Mouse (Mus musculus): ENCODE data around the gene Syn3. TPM values are rescaled to one million over a fixed set of nuclear protein-coding genes. Genes with fewer than 3 reads are reported as not detected.

Gene Syn3
- polyA plus RNA-seq, 1 experiment = 7.5 TPM

DNA sequence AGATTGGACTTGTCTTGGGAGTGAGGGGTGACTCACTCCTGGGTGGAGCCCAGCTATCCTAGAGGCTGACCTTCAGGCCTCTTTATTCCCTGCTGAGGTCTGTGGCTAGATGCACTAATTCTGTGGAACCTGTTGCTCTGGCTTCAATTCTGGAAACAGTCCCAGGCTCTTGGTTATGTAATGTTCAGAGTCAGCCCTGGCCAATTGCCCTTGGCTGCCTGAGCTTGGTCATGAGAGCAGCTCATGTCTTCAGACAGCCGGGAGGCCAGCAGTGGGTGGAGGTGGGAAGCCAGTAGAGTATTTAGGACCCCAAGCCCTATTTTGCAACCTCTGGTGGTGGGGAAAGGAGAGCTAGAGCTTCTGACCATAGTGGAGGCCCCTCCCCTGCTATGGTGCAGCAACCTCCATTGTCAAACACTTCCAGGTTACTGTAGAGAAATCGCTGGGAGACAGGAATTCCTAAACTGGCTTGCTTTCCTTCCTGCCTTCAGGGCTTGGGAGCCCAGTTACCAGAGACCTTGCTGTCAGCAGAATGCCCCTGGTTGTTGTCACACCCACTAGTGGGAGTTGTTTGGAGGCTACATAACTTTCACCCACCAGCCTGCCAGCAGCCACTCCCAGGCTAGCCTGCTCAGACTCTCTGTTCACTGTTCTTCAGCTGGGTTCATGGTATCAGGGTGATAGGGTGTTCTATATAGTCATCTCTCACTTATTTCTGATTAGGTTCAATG, 158.9 kb downstream of the Syn3 start:
- TF ChIP-seq POLR2A (IDR thresholded peaks at IDR 0.05; ENCODE audit: extremely low read depth, insufficient read depth, low read length) = no peak
- TF ChIP-seq CTCF (IDR thresholded peaks at IDR 0.05; ENCODE audit: extremely low read depth, insufficient read depth, low read length) = no peak
- Histone ChIP-seq H3K4me3 (ENCODE audit: insufficient read depth, low read length) (no peak overlapping the region), H3K4me1 (ENCODE audit: control insufficient read depth, insufficient read depth, low read length) (peaks cover 10% of the 10 kb centered on the region; the same call in 1 of the 2 replicates), H3K27ac (ENCODE audit: insufficient read depth, low read length) (peak overlapping the region; percentile 97)

DNA sequence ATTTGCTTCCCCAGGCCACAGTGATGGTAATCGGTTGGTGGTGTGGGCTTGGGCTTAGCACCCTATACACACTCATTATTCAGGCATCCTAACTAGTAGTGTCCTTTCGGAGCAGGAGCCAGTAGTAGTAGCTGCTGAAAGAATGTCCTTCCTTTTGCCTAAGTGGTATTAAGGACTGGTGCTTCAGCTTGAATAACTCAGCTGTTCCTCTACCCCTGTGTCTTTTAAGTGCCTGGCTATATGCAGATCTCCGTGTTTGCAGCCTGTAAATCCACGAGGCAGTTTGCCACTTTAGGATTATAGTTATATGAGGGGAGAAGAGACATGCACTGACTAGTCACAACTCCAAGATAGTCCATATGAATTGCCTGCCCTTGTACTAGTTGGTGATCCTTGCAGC, 159.6 kb downstream of the Syn3 start:
- Histone ChIP-seq H3K4me3 (ENCODE audit: insufficient read depth, low read length) (no peak overlapping the region), H3K27ac (ENCODE audit: insufficient read depth, low read length) (peak overlapping the region; percentile 74; the same call in 1 of the 2 replicates), H3K4me1 (ENCODE audit: control insufficient read depth, insufficient read depth, low read length) (peaks cover 10% of the 10 kb centered on the region; the same call in 1 of the 2 replicates)
- TF ChIP-seq POLR2A (IDR thresholded peaks at IDR 0.05; ENCODE audit: extremely low read depth, insufficient read depth, low read length) = no peak
- TF ChIP-seq CTCF (IDR thresholded peaks at IDR 0.05; ENCODE audit: extremely low read depth, insufficient read depth, low read length) = no peak

DNA sequence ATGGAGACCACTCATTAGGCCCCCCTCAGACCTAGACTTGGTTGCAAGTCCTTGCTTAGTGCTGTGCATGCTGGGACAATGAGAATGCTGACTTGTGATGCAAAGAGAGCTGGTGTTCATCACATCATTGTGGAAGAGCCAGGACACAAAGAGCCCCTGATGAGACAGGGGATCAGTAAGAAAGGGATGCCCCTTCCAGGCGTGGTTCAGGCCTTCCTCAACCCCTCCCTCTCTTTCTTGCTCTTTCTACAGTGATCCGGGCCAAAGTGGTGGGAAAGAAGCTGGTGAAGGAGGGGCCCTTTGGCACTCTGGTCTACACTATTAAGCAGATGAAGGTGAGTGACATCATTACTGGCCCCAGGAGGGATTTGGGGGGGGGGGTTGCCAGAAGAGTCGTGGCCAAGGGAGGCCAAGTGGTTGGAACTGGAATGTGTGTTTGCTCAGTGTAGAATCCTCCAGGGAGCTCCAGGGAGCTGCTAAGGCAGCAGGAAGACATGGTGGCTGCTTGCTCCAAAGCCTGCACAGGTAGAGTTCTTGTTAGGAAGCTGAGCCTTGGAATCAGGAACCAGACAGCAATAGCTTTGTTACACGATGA, 160.5 kb downstream of the Syn3 start:
- Histone ChIP-seq H3K4me3 (ENCODE audit: insufficient read depth, low read length) (no peak overlapping the region), H3K27ac (ENCODE audit: insufficient read depth, low read length) (no peak overlapping the region), H3K4me1 (ENCODE audit: control insufficient read depth, insufficient read depth, low read length) (peaks cover 10% of the 10 kb centered on the region; the same call in 1 of the 2 replicates)
- TF ChIP-seq POLR2A (IDR thresholded peaks at IDR 0.05; ENCODE audit: extremely low read depth, insufficient read depth, low read length) (no peak), CTCF (IDR thresholded peaks at IDR 0.05; ENCODE audit: extremely low read depth, insufficient read depth, low read length) (no peak)

DNA sequence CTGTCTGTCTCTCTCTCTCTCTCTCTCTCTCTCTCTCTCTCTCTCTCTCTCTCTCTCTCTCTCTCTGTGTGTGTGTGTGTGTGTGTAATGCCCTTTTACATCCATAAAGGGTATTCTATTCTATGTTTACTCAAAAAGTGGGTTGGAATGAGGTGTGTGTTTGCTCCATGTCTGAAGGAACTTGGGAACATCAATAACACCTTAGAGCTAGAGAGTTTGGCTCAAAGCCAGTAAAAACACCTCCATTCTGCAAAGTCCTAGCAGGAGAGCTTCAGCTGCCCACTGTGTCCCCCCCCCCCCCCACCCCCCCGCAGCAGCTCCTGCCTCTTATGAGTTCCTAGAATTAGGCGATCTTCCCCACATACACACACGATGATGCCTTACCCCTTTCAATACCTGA, 161.5 kb downstream of the Syn3 start:
- Histone ChIP-seq H3K4me1 (ENCODE audit: control insufficient read depth, insufficient read depth, low read length) (peaks cover 9% of the 10 kb centered on the region), H3K4me3 (ENCODE audit: insufficient read depth, low read length) (no peak overlapping the region), H3K27ac (ENCODE audit: insufficient read depth, low read length) (no peak overlapping the region)
- TF ChIP-seq POLR2A (IDR thresholded peaks at IDR 0.05; ENCODE audit: extremely low read depth, insufficient read depth, low read length) (no peak), CTCF (IDR thresholded peaks at IDR 0.05; ENCODE audit: extremely low read depth, insufficient read depth, low read length) (no peak)

DNA sequence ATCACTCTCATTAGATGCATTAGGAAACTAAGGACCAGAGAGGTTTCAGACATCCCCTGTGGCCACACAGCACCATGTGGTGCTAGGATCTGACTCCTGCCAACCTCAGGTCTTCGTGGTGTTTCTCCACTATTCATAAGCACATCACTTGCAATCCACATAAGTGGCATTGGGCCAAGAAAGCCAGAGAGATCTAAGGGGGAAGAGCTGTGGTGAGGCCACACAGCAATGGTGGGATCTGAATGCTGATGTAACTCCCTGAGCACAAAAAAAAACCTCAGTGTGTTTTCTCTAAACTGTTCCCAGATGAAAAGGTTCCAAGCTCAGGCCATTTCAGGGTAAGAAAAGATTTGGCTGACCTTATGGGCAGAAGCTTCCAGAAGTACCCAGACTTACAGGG, 162.2 kb downstream of the Syn3 start:
- TF ChIP-seq CTCF (IDR thresholded peaks at IDR 0.05; ENCODE audit: extremely low read depth, insufficient read depth, low read length) (no peak), POLR2A (IDR thresholded peaks at IDR 0.05; ENCODE audit: extremely low read depth, insufficient read depth, low read length) (no peak)
- H3K4me3 ChIP-seq (ENCODE audit: insufficient read depth, low read length) = no peak overlapping the region
- H3K27ac ChIP-seq (ENCODE audit: insufficient read depth, low read length) = no peak overlapping the region
- peaks cover 11% of the 10 kb centered on the region for H3K4me1 ChIP-seq (ENCODE audit: control insufficient read depth, insufficient read depth, low read length)

DNA sequence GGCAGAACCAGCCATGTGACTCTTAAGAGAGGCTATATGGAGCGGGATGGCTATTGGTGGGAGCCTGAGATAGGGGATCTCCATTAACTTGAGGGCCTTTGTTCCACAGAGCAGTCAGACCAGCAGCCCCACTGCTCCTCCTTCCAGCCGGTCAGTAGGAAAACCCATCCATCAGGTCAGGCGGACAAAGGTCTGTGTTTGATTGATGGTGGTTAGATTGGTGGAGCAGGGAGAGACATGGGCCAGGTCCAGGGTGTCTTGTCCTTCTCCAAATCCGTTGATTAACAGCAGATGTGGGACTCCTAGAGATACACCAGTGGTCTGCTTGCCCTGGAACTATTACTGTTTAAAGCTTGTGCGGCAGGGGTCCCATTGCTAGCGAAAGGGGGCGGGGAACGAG, 164.1 kb downstream of the Syn3 start:
- H3K27ac ChIP-seq (ENCODE audit: insufficient read depth, low read length) = no peak overlapping the region
- peaks cover 7% of the 10 kb centered on the region for H3K4me1 ChIP-seq (ENCODE audit: control insufficient read depth, insufficient read depth, low read length)
- TF ChIP-seq CTCF (IDR thresholded peaks at IDR 0.05; ENCODE audit: extremely low read depth, insufficient read depth, low read length) (no peak), POLR2A (IDR thresholded peaks at IDR 0.05; ENCODE audit: extremely low read depth, insufficient read depth, low read length) (no peak)
- H3K4me3 ChIP-seq (ENCODE audit: insufficient read depth, low read length) = no peak overlapping the region

DNA sequence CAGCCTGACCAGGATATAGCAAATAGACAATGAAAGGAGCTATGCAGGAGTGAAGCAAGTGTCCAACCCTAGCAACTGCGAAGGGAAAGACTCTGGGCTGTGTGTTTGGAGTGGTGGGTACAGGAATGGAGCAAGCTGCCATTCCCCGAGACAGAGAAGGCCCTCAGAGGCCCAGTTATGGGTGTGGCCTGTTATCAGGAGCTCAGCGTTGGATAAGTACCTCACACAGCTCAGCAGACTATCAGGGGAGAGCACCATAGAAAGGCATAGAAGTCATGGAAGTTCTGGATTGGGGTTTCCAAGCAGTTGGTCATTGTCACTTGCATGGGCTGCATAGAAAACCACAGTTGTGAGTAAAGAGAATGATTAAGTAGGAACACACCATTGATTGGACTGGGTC, 165.8 kb downstream of the Syn3 start:
- no peak overlapping the region for H3K27ac ChIP-seq (ENCODE audit: insufficient read depth, low read length)

DNA sequence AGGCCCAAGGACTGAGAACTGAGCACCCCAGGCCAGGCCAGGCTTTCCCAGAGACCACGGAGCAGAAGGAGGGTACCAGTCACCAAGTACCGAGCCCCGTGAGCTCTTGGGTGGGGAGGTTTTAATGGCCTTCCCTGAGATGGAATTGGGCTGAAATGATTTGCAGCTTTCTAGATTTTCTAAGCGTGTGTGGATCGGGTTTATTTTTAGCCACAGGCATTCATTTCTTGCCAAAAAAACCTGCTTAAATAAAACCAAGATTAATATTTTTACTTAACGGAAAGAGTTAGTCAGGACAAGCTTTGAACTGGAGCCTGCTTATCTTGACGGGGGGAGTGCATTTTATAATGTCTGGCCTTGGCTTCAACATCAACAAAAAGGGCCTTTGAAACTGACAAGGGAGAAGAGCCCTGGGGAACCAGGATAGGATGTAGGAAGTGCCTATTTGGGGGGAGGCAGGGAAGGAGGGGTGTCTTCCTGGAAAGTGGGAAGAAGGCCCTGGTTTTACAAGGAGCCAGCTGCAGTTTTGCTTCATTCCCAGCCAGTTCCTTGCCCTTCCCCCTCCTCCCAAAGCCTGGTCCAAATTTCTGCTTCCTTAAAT, 166.9 kb downstream of the Syn3 start:
- Histone ChIP-seq H3K27ac (ENCODE audit: insufficient read depth, low read length) (peak overlapping the region; percentile 81), H3K4me3 (ENCODE audit: insufficient read depth, low read length) (no peak overlapping the region), H3K4me1 (ENCODE audit: control insufficient read depth, insufficient read depth, low read length) (peaks cover 7% of the 10 kb centered on the region)
- TF ChIP-seq CTCF (IDR thresholded peaks at IDR 0.05; ENCODE audit: extremely low read depth, insufficient read depth, low read length) = no peak
- no peak for TF ChIP-seq POLR2A (IDR thresholded peaks at IDR 0.05; ENCODE audit: extremely low read depth, insufficient read depth, low read length)

More for the DNA sequence above, 165.8 kb downstream of the Syn3 start:
- H3K4me1 ChIP-seq (ENCODE audit: control insufficient read depth, insufficient read depth, low read length) = peaks cover 7% of the 10 kb centered on the region
- no peak overlapping the region for H3K4me3 ChIP-seq (ENCODE audit: insufficient read depth, low read length)
- TF ChIP-seq POLR2A (IDR thresholded peaks at IDR 0.05; ENCODE audit: extremely low read depth, insufficient read depth, low read length) (no peak), CTCF (IDR thresholded peaks at IDR 0.05; ENCODE audit: extremely low read depth, insufficient read depth, low read length) (no peak)

DNA sequence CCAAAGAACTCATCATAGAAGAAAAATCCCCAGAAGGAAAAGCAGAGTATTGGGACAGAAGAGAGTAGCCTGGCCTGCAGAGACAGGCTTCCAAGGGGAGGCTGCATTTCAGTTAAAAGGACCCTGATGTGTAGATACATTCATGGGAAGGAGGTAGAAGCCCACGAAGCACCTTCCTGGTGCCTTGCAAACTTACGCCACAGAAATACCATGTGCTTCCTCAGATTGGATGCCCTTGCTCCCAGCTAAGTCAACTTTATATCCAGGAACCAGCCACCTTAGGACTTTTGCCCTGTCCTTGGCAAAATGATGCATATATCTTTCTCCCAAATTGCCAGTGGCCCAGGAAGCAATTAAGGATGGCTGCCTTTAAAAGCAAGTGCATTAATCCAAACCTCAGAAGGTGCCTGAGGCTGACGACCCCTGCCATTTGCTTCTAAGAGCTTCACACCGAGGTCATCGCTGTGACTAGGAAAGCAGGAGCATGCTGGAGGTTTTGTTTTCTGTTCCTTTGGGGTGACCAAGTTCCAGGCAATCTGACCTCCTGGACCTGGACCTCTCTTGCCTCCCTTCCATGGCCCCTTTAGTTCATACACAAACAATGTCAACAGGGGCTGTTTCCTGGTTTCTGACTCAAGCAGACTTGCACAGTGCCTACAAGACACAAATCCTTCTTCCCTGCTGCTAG, 167.6 kb downstream of the Syn3 start:
- Histone ChIP-seq H3K4me1 (ENCODE audit: control insufficient read depth, insufficient read depth, low read length) (peaks cover 7% of the 10 kb centered on the region), H3K27ac (ENCODE audit: insufficient read depth, low read length) (peak overlapping the region; percentile 81), H3K4me3 (ENCODE audit: insufficient read depth, low read length) (no peak overlapping the region)
- TF ChIP-seq CTCF (IDR thresholded peaks at IDR 0.05; ENCODE audit: extremely low read depth, insufficient read depth, low read length) (no peak), POLR2A (IDR thresholded peaks at IDR 0.05; ENCODE audit: extremely low read depth, insufficient read depth, low read length) (no peak)

Measured in cortical plate, adult 2 months (tissue).